Mouse (Mus musculus) testis, adult 2 months (tissue): ENCODE data around the gene Endod1.

Experiments
- CTCF ChIP-seq: fragments of 200-500 bp; IDR thresholded peaks from 2 replicates; pipeline ENCODE4 v1.5.1; 2012; ENCODE audit warnings: low read depth, mild to moderate bottlenecking, inconsistent platforms, low read length, moderate library complexity; ENCODE audit not compliant: control insufficient read depth, insufficient read depth, insufficient replicate concordance
- POLR2A ChIP-seq: fragments of 200-500 bp; IDR thresholded peaks from 2 replicates; pipeline ENCODE4 v1.6.1; 2012; ENCODE audit warnings: low read depth, mild to moderate bottlenecking, inconsistent platforms, low read length, moderate library complexity; ENCODE audit not compliant: control insufficient read depth

DNA sequence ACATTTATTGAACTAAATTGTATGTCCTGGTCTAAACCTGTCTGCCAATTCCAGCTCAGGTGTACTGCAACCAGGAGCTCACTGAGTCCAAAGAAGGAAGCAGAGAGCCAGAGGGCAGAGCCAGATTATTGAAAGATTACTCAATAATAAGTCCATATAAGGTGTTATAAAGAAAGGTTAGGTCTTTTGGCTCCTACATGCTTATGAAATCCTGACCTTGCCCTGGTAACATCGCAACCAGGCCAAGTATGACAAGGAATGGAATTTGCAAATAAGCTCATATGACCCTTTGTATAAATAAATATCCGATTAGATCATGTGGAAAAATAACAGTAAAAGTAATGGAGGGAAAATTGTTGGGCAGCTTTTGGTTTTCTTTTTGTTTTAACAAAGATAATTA lies 14.8 kb upstream of the Endod1 start:
- TF ChIP-seq CTCF, result no peak
- TF ChIP-seq POLR2A, result no peak
